Mouse (Mus musculus) testis, adult 2 months (tissue): ENCODE results near the gene Fignl1. TPM values are rescaled to one million over a fixed set of nuclear protein-coding genes. Genes with fewer than 3 reads are reported as not detected.

ENCODE experiments used
- H3K27ac ChIP-seq: fragments of 200-500 bp; 2 replicates; pipeline ENCODE4 v1.5.1; 2012; ENCODE audit warnings: low read depth, low read length; ENCODE audit not compliant: control insufficient read depth, insufficient read depth
- H3K27me3 ChIP-seq: fragments of 200-500 bp; 2 replicates; pipeline ENCODE4 v1.6.1; 2012; ENCODE audit warnings: mild to moderate bottlenecking, low read length, moderate library complexity; ENCODE audit not compliant: control insufficient read depth, insufficient read depth
- H3K36me3 ChIP-seq: fragments of 200-500 bp; 2 replicates; pipeline ENCODE4 v1.6.1; 2012; ENCODE audit warnings: mild to moderate bottlenecking, low read length; ENCODE audit not compliant: control insufficient read depth, insufficient read depth
- H3K4me1 ChIP-seq: fragments of 200-500 bp; 2 replicates; pipeline ENCODE4 v1.6.1; 2012; ENCODE audit warnings: low read length; ENCODE audit not compliant: control insufficient read depth, insufficient read depth
- H3K4me3 ChIP-seq: fragments of 200-500 bp; 2 replicates; pipeline ENCODE4 v1.5.1; 2012; ENCODE audit warnings: low read depth, mild to moderate bottlenecking, low read length, moderate library complexity, mixed read lengths; ENCODE audit not compliant: control insufficient read depth
- CTCF ChIP-seq: fragments of 200-500 bp; IDR thresholded peaks from 2 replicates; pipeline ENCODE4 v1.5.1; 2012; ENCODE audit warnings: low read depth, mild to moderate bottlenecking, inconsistent platforms, low read length, moderate library complexity; ENCODE audit not compliant: control insufficient read depth, insufficient read depth, insufficient replicate concordance
- POLR2A ChIP-seq: fragments of 200-500 bp; IDR thresholded peaks from 2 replicates; pipeline ENCODE4 v1.6.1; 2012; ENCODE audit warnings: low read depth, mild to moderate bottlenecking, inconsistent platforms, low read length, moderate library complexity; ENCODE audit not compliant: control insufficient read depth
- polyA plus RNA-seq: library from polyadenylated mRNA; depleted of rRNA; stranded (reverse); fragments of >200 nt; gene quantifications from 2 replicates; pipeline ENCODE4 v1.2.3, GENCODE M21; 2012

Fignl1 gene
- polyA plus RNA-seq, 1 experiment: 21.1 TPM

DNA sequence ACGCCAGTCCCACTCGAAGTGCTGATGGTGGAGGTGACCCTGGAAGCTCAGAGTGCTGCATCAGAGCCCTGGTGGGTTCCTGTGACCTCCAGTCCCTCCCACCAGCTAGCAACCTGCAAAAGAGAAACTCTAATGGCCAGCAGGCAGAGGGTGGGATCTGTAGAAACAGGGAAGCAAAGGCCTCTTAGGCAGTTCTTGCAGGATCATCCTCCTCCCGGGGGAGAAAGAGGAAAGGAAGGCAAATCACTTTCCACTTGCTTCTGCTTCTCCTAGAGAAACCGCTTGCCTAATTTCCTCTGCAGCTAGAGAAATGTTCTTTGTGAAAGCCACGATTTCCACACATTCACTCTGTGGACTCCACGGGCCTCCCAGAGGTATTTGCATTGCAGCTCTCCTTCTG is 23.3 kb downstream of the Fignl1 start:
- Histone ChIP-seq H3K4me3 (no peak overlapping the region), H3K27me3 (no peaks in the 10 kb centered on the region), H3K27ac (no peak overlapping the region), H3K4me1 (no peaks in the 10 kb centered on the region), H3K36me3 (no peaks in the 10 kb centered on the region)
- no peak for TF ChIP-seq POLR2A
- no peak for TF ChIP-seq CTCF

DNA sequence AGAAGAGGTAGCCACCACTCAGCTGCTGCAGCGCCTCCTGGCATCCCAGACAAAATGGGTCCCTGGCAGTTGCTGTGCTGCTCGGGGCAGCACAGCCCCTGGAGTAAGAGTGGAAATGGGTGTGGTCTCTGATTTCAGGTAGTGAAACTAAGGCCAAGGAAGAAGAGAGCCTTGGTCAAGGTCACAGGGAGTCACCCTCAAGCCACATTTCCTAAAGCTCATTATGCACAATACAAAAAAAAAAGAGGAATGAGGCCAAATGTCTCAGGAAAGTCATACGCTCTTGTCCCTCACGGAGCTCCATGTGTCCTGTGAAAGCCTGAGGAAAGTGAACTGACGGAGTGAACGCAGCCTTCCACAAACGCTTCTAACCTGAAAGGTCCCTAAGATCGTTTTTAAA is 27.0 kb downstream of the Fignl1 start:
- TF ChIP-seq CTCF (no peak), POLR2A (no peak)
- Histone ChIP-seq H3K4me3 (no peak overlapping the region), H3K36me3 (no peaks in the 10 kb centered on the region), H3K4me1 (no peaks in the 10 kb centered on the region), H3K27me3 (no peaks in the 10 kb centered on the region), H3K27ac (no peak overlapping the region)

DNA sequence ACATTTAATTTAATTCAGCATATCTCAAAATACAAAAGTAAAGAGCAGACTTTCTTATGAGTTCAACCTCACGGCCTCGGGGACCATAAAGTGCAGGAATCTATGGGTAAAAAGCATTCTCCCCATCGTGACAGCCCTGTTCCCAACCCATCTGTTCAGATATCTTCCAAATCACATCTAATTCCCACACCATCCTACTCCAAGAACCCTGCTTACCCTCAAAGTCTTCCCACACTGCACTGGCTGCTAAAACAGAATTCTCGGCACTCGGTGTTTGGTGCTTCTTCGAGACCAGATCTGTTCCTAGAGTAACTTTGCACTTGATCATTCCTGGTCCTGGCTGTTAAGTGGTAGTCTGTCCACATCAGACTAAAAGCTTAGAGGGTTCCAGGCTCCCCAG is 30.4 kb downstream of the Fignl1 start:
- H3K36me3 ChIP-seq: no peaks in the 10 kb centered on the region
- no peaks in the 10 kb centered on the region for H3K4me1 ChIP-seq
- H3K27me3 ChIP-seq: no peaks in the 10 kb centered on the region
- no peak overlapping the region for H3K27ac ChIP-seq
- H3K4me3 ChIP-seq: no peak overlapping the region
- no peak for TF ChIP-seq POLR2A
- TF ChIP-seq CTCF: no peak

DNA sequence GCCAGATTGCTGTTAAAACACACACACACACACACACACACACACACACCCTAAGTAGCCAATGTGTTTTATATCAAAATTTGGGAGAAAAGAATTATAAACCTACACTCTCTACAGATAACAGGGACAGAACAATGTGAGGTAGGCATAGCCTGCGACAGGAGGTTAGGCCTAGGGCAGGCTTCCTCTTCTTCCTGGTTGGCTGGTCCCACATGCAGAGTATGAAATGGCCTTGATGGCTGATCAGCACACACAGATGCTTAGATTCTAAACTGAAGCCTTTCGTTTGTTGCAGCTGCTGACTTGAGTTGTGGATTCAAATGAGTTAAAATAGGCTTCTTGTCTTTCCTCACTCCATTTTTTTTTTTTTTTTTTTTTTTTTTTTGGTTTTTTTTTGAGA is 31.0 kb downstream of the Fignl1 start:
- TF ChIP-seq CTCF: no peak
- no peak for TF ChIP-seq POLR2A
- H3K36me3 ChIP-seq: no peaks in the 10 kb centered on the region
- no peaks in the 10 kb centered on the region for H3K4me1 ChIP-seq
- no peaks in the 10 kb centered on the region for H3K27me3 ChIP-seq
- H3K27ac ChIP-seq: no peak overlapping the region
- H3K4me3 ChIP-seq: no peak overlapping the region

DNA sequence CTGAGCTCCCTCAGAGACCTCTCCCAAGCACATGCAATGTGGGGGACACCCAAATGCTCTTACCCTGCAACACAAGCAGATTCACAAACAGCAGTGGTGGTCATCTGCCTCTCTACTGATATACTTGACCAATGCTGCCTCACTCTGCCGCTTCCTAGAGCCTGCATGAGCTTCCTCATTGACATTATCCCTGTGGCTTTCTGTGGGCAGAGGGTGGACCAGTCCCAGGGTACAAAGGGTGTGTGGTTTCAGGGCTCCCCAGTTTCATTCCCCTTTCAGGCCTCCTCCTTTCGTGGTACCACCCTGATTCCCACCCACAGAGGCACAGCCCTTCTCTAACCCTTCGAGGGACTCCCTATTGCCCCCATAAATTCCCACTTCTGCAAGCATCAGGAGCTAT is 31.5 kb downstream of the Fignl1 start:
- no peak for TF ChIP-seq CTCF
- no peak for TF ChIP-seq POLR2A
- H3K4me3 ChIP-seq: no peak overlapping the region
- H3K36me3 ChIP-seq: no peaks in the 10 kb centered on the region
- no peaks in the 10 kb centered on the region for H3K4me1 ChIP-seq
- no peaks in the 10 kb centered on the region for H3K27me3 ChIP-seq
- no peak overlapping the region for H3K27ac ChIP-seq

DNA sequence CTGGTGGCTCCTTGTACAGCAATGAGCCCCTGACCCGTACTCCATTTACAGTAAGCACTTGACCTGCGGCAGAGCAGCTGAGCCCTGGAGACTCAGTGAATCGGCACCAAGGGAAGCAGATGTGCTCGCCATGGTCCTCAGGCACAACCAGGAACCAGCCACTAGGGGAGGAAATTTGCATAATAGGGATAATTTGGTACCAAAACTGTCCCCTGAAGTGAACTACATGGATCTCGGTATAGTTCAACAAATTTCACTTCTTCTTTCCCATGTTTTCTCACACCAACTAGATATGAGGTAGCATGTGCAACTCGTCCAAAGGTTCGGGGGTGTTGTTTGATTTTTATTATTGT is 32.0 kb downstream of the Fignl1 start:
- Histone ChIP-seq H3K4me3 (no peak overlapping the region), H3K4me1 (no peaks in the 10 kb centered on the region), H3K27me3 (no peaks in the 10 kb centered on the region), H3K36me3 (no peaks in the 10 kb centered on the region), H3K27ac (no peak overlapping the region)
- no peak for TF ChIP-seq CTCF
- no peak for TF ChIP-seq POLR2A

DNA sequence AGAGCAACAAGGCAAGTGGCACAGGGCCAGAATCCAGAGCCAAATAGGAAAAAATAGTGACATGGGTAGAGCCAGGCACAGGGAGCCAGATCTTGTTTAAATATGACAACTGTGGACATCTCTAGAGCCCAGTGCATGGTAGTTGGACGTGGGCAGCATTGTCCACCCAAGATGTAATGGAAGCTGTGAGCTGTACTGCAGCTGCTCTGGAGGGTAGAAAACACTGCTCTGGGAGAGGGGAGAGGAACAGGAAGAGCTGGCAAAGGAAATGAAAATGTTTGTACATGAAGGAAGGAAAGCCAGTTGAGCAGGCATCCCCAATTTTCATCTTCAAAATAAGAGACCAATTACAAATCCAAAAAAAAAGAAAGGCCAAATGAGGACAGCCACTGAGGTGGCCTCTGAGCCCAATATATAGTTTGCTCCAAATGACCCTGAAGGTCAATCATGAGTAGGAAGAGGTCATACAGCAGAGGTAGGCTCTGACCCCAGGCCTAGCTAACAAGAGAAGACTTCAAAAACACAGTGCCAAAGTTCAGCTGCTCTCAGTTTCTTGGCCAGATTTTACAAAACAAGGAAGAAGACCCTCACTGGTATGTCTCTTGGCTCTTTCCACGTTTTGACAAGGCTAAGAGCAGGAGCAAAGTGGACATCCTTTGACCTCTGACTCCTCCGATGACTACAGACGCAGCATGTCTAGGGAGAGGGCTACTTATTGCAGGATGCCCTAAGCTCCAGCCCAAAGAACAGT is 32.5 kb downstream of the Fignl1 start:
- H3K27ac ChIP-seq: no peak overlapping the region
- no peak overlapping the region for H3K4me3 ChIP-seq
- no peaks in the 10 kb centered on the region for H3K27me3 ChIP-seq
- no peak for TF ChIP-seq POLR2A
- TF ChIP-seq CTCF: no peak
- H3K4me1 ChIP-seq: no peaks in the 10 kb centered on the region
- H3K36me3 ChIP-seq: no peaks in the 10 kb centered on the region

DNA sequence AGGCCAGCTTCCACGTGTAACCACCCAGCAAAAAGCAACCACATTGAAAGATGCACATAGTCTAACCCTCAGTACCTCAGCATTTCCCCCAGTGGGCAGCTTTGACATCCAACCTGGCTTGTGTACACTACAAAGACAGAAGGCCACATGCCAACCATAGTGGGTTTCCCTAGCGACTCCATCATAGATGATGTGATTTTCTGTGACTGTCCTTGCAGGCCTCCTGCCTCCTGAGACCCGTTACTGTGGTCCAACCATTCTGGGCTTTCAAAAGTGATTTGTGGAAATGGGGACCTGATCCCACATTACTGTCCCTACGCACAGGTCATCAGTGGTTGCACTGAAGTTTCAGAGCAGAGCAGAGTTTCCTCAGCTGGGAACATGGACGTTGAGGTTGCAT is 33.9 kb downstream of the Fignl1 start:
- no peaks in the 10 kb centered on the region for H3K36me3 ChIP-seq
- no peak overlapping the region for H3K27ac ChIP-seq
- H3K4me1 ChIP-seq: no peaks in the 10 kb centered on the region
- TF ChIP-seq POLR2A (no peak), CTCF (no peak)
- H3K27me3 ChIP-seq: no peaks in the 10 kb centered on the region
- H3K4me3 ChIP-seq: no peak overlapping the region
